Mouse (Mus musculus) E14TG2a.4 (cell line): ENCODE data around the gene Gm20388.

Experiments
- H3K27me3 ChIP-seq: 2 replicates; pipeline ENCODE4 v1.6.1; 2014; ENCODE audit warnings: low read length, control low read depth; ENCODE audit not compliant: insufficient read depth
- H3K36me3 ChIP-seq: 2 replicates; pipeline ENCODE4 v1.6.1; 2014; ENCODE audit warnings: low read length, control low read depth; ENCODE audit not compliant: insufficient read depth
- H3K4me1 ChIP-seq: replicated peaks from 2 replicates; pipeline ENCODE4 v1.6.1; 2014; ENCODE audit warnings: low read depth, low read length, control low read depth
- H3K4me3 ChIP-seq: replicated peaks from 2 replicates; pipeline ENCODE4 v1.5.1; 2014; ENCODE audit warnings: mild to moderate bottlenecking, low read length
- H3K9me3 ChIP-seq: 2 replicates; pipeline ENCODE4 v1.6.1; 2014; ENCODE audit warnings: low read length, control low read depth
- CTCF ChIP-seq: conservative IDR thresholded peaks from 2 replicates; pipeline ENCODE4 v1.5.1; 2014; ENCODE audit warnings: low read length
- NANOG ChIP-seq: IDR thresholded peaks from 2 replicates; pipeline ENCODE4 v1.6.1; 2014; ENCODE audit warnings: borderline replicate concordance, low read length, mixed read lengths
- POU5F1 ChIP-seq: IDR thresholded peaks from 2 replicates; pipeline ENCODE4 v1.6.1; 2014; ENCODE audit warnings: low read length, borderline replicate concordance

Gene Gm20388

GRCm38 (mm10) chr8:121877828-121878480 lies 1967.3 kb downstream of the Gm20388 start:
- Histone ChIP-seq H3K9me3 (no peaks in the 10 kb centered on the region), H3K4me3 (no peak overlapping the region), H3K4me1 (peaks cover 82% of the 10 kb centered on the region), H3K27me3 (no peaks in the 10 kb centered on the region), H3K36me3 (peaks cover 46% of the 10 kb centered on the region)
- TF ChIP-seq CTCF (no peak), POU5F1 (no peak), NANOG (no peak)

- H3K4me3 ChIP-seq = no peak overlapping the region
- H3K27me3 ChIP-seq = no peaks in the 10 kb centered on the region
- H3K36me3 ChIP-seq = peaks cover 64% of the 10 kb centered on the region
- TF ChIP-seq POU5F1 (no peak), CTCF (no peak), NANOG (no peak)
- no peaks in the 10 kb centered on the region for H3K9me3 ChIP-seq
- H3K4me1 ChIP-seq = peaks cover 84% of the 10 kb centered on the region
Observed at GRCm38 (mm10) chr8:121879712-121880111, 1969.1 kb downstream of the Gm20388 start.

- Histone ChIP-seq H3K4me1 (peaks cover 84% of the 10 kb centered on the region), H3K36me3 (peaks cover 75% of the 10 kb centered on the region), H3K9me3 (no peaks in the 10 kb centered on the region), H3K4me3 (no peak overlapping the region; the same call in 1 of the 2 replicates), H3K27me3 (no peaks in the 10 kb centered on the region)
- TF ChIP-seq NANOG = no peak
- no peak for TF ChIP-seq CTCF
- TF ChIP-seq POU5F1 = no peak
Observed at GRCm38 (mm10) chr8:121880818-121881217, 1970.2 kb downstream of the Gm20388 start.

DNA sequence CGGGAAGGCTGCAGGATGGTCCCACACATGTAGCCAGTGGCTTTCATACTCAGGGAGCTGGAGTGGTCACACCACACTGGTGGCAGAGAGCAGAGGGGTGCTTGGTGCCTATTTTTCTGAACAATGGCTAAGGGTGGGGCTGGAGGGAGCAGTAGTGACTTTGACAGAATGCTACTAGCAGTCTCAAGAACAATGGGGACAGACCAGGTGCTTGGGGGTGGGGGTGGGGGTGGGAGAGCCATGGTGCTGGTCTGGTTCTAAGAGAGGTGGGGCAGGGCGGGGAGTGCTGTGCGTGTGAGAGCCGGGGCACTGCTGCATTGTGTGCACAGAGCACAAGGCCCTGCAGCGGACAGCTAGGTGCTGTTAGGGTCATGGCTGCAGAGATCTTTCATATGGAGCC lies 1971.3 kb downstream of the Gm20388 start:
- peaks cover 86% of the 10 kb centered on the region for H3K36me3 ChIP-seq

GRCm38 (mm10) chr8:121884181-121884580 lies 1973.5 kb downstream of the Gm20388 start:
- Histone ChIP-seq H3K36me3 (peaks cover 100% of the 10 kb centered on the region), H3K9me3 (no peaks in the 10 kb centered on the region), H3K4me3 (0 out of 2 replicates have a peak overlapping the region, but pooled peaks have one; percentile 39), H3K4me1 (peaks cover 100% of the 10 kb centered on the region), H3K27me3 (no peaks in the 10 kb centered on the region)
- TF ChIP-seq CTCF (no peak), POU5F1 (no peak), NANOG (no peak)

More for the DNA sequence above, 1971.3 kb downstream of the Gm20388 start:
- Histone ChIP-seq H3K27me3 (no peaks in the 10 kb centered on the region), H3K9me3 (no peaks in the 10 kb centered on the region), H3K4me1 (peaks cover 86% of the 10 kb centered on the region), H3K4me3 (peak overlapping the region; percentile 51)
- no peak for TF ChIP-seq CTCF
- TF ChIP-seq POU5F1 = no peak

DNA sequence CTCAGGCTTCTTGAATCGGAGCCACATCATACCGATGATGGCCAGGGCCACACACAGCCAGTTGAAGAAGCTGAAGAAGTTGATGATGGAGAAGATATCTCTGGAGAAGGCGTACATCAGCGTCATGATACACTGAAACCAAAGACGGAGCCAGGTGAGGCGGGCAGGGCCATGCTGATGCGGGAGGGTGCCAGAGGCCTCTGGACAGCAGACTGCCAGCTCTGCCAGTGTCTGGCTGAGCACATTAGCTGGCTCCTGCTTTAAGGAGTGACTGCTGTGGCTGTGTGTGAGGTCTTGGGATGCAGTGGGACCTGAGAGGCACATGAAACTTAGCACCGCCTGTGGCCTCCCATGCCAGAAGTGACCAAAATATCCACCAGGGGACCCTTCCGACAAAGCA lies 1974.4 kb downstream of the Gm20388 start:
- TF ChIP-seq POU5F1 (no peak), CTCF (no peak), NANOG (no peak)
- Histone ChIP-seq H3K4me3 (no peak overlapping the region), H3K9me3 (no peaks in the 10 kb centered on the region), H3K27me3 (no peaks in the 10 kb centered on the region), H3K36me3 (peaks cover 100% of the 10 kb centered on the region), H3K4me1 (peaks cover 100% of the 10 kb centered on the region)

DNA sequence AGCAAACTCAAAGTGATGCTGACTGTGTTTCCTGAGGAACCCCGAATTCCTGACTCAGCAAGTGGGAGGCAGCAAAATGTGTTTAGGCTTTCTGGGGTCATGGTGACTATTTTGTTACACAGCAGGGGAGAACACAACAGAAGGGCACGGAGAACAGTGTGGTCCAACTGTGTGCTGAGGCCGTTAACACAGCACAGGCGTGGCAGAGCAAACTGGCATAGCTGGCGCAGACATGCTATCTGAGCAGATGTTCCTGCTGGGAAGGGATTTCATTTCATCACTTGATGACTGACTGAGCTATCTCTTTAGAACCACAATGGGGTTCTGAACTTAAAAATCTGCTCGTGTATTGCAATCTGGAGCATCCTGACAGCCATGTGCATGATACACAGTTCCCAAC lies 1974.8 kb downstream of the Gm20388 start:
- TF ChIP-seq POU5F1 (no peak), NANOG (no peak), CTCF (no peak)
- H3K9me3 ChIP-seq = no peaks in the 10 kb centered on the region

DNA sequence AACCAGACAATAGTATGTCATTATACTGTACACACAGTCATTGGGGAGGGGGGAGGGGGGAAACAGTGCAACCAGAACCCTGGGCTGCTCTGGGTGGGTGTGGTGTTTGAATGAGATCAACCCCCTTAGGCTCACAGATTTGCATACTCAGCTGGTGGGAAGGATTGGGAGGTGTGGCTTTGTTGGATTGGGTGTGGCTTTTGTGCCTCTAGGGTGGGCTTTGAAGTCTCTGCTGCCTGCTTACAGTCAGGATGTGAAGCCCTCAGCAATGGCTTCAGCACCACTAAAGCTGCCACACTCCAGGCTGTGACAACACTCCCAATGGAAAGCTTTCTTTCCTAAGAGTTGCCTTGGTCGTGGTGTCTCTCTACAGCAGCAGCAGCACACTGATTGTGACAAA lies 1976.9 kb downstream of the Gm20388 start:
- peaks cover 86% of the 10 kb centered on the region for H3K4me1 ChIP-seq
- TF ChIP-seq NANOG (peak; percentile 24; the same call in 1 of the 2 replicates), POU5F1 (no peak)
- H3K27me3 ChIP-seq = no peaks in the 10 kb centered on the region
- no peaks in the 10 kb centered on the region for H3K9me3 ChIP-seq
- no peak overlapping the region for H3K4me3 ChIP-seq
- H3K36me3 ChIP-seq = peaks cover 100% of the 10 kb centered on the region

More for the DNA sequence above, 1974.8 kb downstream of the Gm20388 start:
- peaks cover 100% of the 10 kb centered on the region for H3K4me1 ChIP-seq
- H3K4me3 ChIP-seq = no peak overlapping the region
- peaks cover 100% of the 10 kb centered on the region for H3K36me3 ChIP-seq
- H3K27me3 ChIP-seq = no peaks in the 10 kb centered on the region

GRCm38 (mm10) chr8:121889317-121889716 lies 1978.7 kb downstream of the Gm20388 start:
- no peak overlapping the region for H3K4me3 ChIP-seq
- no peak for TF ChIP-seq NANOG
- no peak for TF ChIP-seq POU5F1
- TF ChIP-seq CTCF = no peak
- H3K36me3 ChIP-seq = peaks cover 100% of the 10 kb centered on the region
- no peaks in the 10 kb centered on the region for H3K27me3 ChIP-seq
- H3K4me1 ChIP-seq = peaks cover 85% of the 10 kb centered on the region
- no peaks in the 10 kb centered on the region for H3K9me3 ChIP-seq
